Mouse (Mus musculus): ENCODE measurements around the gene March9.
A peak's percentile ranks its signal among the peaks of the same experiment; 100 is the strongest.
"Not testable (repeated sequence)": the region's sequence is repeated elsewhere in the genome, so short reads cannot be mapped to it uniquely, and the experiment has no call there.

Gene March9

DNA sequence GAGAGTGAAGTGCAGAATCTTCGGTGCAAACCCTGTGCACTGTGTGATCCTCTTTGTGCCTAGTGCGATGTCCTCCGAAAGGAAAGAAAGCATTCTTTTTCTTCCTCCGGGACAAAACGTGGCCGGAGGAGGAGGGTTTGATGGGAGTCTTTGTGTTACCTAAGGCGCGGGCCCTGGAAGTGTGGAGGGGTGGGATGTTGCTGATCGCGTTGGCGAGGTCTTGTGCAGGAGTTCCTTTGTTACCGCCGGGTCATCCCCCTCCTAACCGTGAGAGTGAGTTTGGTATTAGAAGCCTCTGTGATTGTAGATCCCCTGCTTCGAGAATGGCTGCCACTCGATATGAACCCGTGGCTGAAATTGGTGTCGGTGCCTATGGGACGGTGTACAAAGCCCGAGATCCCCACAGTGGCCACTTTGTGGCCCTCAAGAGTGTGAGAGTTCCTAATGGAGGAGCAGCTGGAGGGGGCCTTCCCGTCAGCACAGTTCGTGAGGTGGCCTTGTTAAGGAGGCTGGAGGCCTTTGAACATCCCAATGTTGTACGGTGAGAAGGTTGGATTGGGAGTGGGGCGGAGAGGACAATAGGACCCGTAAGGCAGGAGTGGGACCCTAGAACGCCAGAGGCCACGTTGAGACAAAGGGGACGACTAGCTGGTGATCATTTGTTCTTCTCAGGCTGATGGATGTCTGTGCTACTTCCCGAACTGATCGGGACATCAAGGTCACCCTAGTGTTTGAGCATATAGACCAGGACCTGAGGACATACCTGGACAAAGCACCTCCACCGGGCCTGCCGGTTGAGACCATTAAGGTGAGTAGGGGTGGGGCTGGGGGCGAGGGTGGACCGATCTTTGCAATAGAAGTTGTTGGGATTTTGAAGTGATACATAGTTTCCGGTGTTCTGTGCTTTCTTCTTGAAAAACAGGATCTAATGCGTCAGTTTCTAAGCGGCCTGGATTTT is 4.2 kb upstream of the March9 start:
- no peak for DNase-seq (ENCODE audit: low read depth in 2 of 2, low spot score in 2 of 2)

DNA sequence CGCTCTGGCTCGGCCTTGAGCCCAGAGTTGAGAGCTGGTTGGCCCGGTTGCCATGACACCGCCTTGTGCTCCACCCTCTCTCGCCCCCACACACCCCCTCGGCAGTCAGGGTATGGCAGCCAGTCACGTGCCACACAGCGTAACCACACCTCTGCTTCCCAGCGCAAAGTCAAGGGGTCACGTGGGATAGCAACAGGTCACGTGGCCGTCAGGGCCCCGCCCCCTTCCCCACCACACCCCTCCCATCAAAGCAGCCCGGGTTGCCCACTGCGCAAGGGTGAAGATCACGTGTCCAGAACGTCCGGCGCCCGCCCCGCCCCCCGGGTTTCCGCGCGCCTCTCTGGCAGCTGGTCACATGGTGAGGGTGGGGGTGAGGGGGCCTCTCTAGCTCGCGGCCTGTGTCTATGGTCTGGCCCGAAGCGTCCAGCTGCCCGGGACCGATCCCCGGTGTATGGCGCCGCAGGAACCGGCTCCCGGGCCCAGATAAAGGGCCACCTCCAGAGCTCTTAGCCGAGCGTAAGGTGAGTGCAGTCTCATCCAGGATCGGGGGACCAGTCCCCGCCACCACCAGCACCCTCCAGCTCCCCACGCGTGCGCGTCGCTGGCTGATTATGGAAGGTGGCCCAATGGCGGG is 3.4 kb upstream of the March9 start, which contains the start of gene Cdk4:
TSS of gene Cdk4 (plus strand) at position 296 of the 634 bp plus-strand sequence.
- DNase-seq (ENCODE audit: low read depth in 2 of 2, low spot score in 2 of 2) = peak; percentile 92 to 95

DNA sequence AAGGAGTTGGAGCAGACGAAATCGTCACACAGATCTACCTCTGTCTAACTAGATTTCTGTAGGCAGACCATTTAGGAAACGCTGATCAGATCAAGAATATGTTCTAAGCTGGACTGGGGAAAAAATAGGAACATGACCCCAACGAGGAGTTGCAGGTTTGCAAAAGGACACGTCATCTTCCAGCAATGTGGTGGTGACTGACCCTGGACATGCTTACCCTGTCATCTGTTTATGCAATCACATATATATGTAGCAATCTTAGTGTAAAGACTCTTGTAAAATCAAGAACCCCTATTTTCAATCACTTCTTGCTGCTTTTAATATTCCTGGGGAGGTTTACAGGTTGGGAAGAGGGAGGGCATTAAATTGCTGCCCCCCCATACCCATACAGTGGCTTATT is 2.5 kb upstream of the March9 start:
- DNase-seq (ENCODE audit: low read depth in 2 of 2, low spot score in 2 of 2) = no peak

DNA sequence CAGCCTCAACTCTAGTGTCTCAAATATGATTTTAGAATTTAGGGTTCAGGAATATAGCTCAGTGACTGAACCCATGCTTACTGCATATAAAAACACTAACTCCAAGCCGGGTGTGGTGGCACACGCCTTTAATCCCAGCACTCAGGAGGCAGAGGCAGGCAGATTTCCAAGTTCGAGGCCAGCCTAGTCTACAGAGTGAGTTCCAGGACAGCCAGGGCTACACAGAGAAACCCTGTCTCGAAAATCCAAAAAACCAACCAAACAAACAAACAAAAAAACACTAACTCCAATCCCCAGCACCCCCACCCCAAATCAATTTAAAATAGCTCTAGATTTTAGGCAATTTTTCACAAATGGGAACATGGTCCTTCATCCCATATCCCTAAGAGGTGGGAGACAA is 2.1 kb upstream of the March9 start:
- not testable (repeated sequence) for DNase-seq (ENCODE audit: low read depth in 2 of 2, low spot score in 2 of 2)

DNA sequence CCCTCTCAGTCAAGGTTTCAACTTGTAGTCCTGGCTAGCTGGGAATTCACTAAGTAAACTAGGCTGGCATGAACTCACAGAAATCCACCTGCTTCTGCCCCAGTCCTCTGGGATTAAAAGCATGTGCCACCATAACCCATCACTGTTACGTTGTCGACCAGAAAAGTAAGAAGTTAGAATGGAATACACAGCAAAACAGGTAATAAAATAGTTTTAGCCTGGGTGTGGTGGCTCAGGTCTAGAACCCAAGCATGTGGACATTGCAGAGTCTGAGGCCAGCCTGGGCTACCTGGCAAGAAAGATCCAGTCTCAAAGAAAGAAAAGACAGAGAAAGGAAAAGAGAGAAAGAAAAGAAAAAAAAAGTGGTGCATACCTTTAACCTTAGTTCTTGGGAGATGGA is 1.5 kb upstream of the March9 start:
- no peak for DNase-seq (ENCODE audit: low read depth in 2 of 2, low spot score in 2 of 2)

DNA sequence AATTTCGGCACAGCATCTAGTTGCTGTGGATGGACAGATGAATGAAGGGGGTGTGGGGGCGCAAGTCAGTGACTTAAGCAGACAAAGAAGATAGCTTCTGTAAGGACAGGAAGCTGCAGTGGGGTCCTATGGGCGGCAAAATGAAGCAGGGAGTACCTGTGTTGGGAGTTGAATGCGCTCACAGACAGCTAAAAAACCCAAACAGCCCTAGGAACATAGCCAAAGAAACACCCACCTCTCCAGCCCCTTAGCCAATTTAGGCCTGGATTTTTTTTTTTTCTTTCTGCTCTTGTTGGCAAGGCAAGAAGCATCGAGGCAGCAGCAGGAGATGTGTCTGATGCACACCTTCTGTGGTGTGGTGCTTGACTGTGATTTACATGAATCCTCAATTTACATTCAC is 1.1 kb upstream of the March9 start:
- DNase-seq (ENCODE audit: low read depth in 2 of 2, low spot score in 2 of 2) = no peak

DNA sequence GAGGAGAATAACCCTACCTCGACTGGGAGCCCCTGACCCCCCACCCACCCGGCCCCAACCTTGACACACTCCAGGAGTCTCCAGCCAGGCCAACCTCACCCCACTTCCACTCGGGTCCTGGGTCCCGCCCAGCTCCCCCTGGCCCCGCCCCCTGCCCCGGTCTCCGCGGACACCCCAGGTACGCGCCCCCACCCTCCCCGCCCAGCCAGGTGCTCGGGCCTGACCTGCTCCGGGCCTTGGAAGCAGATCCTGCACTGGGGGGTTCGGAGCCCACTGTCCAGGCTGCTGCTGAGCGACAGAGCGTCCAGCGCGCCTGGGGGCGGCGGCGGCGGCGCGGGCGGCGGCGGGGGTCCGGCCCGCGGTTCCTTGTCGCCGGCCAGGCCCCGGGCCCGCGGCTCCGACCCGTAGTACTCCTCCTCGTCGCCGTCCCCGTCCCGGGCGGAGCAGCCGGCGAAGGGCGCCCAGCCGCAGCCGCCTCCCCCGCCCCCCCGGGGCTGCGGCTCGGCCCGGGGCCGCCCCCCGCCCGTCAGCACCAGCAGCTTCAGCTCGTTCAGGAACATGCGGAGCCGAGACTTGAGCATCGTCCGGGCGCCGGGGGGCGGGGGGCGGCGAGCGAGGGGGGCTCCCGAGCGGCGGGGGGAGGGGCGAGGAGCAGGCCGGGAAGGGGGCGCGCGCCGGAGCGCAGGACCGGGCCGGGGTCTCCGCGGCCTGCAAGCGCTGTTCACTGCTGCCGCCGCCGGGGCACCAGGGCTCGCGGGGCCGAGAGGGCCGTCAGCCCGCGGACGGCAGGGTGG is 613 bp downstream of the March9 start:
- no peak for DNase-seq (ENCODE audit: low read depth in 2 of 2, low spot score in 2 of 2)

DNA sequence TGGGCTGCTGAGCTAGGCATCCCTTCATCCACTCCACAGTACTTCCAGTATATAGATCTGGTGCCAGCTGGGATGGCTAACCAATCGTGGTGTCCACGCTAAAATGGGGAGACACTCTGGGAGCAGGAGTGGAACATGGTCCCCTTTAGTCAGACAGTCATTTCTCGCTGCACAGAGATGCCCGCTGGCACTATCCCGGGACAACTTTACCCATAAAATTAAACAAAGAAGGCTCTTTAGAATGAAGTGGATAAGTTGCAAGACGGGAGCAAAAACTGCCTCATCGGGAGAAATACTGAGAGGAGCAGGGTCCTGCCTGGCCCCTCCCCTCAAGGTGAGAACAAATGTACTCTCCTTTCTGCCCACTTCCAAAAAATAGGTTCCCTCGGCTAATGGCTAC is 1.3 kb downstream of the March9 start:
- DNase-seq (ENCODE audit: low read depth in 2 of 2, low spot score in 2 of 2) = no peak

DNA sequence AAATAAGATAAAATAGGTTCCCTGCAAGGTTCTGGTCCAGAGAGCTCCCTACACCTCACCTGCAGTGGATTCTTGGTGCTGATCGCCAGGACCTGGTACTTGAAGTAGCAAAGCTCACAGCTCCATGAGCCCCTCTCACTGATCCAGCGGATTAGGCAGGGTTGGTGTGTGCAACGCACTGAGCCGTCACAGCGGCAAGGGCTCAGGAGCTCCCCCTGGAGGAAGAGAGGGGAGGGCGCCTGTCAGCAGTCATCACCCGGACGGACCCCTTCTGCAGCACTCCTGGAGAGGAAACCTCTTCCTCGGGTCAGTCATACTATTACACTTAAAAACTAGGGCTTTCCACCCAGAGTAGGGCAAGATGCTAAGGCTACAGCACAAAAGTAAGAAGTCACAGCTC is 1.8 kb downstream of the March9 start:
- DNase-seq (ENCODE audit: low read depth in 2 of 2, low spot score in 2 of 2) = peak; percentile 77 to 85

DNA sequence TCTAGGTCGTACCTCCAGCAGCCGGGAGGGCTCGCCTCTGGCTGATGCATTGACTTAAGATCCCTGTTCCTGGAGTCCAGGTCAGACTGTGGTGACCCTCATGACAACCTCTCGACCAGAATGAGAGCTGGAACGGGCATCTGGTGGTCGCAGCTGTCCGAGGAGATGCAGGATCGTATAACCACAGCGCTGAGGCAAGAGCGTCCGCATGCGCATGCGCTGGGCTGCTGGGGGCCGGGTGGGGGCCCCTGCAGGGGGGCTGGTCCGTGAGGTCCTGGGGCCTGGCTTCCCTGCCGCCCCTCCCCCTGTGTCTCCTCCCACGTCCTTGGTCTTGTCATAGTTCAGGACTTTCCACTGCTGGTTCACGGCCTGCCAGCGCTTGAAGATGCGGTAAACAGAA is 3.5 kb downstream of the March9 start:
- no peak for DNase-seq (ENCODE audit: low read depth in 2 of 2, low spot score in 2 of 2)

DNA sequence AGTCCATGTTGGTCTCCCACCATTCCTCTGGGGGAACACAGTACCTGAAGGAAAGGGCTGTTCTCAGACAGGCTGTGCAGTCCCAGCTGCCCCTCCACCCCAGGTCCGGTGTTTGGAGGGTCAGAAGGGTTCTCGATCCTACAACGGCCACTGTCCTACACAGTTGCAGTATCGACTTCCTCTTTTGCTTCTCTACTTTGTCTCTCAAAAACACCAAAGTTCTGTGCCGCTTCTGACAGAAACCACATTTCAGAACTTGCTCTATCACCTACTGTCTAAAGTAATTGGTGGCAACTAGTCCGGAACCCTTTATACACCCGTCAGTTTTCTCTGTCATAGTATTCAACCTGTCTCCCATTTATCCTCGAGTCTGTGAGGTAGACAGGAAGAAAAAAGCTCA is 4.6 kb downstream of the March9 start:
- DNase-seq (ENCODE audit: low read depth in 2 of 2, low spot score in 2 of 2) = no peak

DNA sequence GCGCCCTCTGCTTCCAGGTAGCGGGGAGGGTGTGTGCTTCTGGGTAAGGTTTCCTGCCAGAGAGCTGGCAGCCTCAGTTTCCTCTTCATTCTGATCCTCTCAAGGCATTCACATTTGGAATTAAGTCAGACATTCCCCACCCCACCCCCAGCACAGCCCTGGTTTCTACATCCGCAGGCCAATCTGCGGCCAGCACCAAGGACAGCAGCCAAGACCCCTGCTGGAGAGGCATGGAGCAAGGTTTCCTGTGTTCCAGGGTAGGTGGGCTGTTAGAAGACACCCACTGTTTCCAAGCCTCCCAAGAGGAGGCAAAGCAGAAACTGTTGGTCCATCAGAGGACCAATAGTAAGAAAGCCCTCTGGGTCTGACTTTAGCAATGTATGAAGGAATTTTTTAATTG is 5.3 kb downstream of the March9 start:
- no peak for DNase-seq (ENCODE audit: low read depth in 2 of 2, low spot score in 2 of 2)

DNA sequence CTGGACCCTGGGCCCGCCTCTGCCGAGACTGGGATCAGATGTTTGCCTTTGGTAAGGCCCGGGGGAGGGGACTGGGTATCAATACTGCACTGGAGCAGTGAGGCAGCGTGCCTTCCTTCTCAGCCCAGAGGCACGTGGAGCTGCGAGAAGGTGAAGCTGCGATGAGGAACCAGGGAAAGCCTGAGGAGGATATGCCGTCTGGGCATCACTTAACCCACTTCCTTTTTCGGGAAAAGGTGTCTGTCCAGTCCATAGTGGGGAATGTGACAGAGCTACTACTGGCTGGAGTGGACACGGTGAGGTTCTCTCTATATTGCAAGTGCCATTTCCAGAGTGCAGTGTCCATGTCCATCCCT is 9.9 kb downstream of the March9 start:
- DNase-seq (ENCODE audit: low read depth in 2 of 2, low spot score in 2 of 2) = no peak

DNA sequence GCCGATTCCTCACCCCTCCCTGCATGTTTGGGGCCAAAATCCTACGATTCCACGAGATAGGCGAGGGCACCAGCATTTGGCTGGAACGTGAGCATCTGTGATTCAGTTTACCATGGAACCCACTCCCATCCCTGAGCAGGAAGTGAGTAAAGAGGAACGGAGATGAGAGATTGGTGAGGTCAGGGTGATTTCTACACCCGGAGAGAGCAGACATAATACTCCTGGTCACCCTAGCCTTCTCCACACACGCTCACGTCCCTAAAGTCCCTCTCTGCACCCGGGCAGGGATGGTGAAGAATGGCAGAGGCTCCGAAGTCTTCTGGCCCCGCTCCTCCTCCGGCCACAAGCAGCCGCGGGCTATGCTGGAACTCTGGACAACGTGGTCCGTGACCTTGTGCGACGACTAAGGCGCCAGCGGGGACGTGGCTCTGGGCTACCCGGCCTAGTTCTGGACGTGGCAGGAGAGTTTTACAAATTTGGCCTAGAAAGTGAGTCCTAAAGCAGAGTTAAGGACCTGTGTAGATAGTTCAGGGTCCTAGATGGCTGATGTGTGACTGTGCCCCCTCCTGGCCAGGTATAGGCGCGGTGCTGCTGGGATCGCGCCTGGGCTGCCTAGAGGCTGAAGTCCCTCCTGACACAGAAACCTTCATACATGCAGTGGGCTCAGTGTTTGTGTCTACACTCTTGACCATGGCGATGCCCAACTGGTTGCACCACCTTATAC is 10.4 kb downstream of the March9 start:
- DNase-seq (ENCODE audit: low read depth in 2 of 2, low spot score in 2 of 2) = peak in 1 of 2 experiments; percentile 41

DNA sequence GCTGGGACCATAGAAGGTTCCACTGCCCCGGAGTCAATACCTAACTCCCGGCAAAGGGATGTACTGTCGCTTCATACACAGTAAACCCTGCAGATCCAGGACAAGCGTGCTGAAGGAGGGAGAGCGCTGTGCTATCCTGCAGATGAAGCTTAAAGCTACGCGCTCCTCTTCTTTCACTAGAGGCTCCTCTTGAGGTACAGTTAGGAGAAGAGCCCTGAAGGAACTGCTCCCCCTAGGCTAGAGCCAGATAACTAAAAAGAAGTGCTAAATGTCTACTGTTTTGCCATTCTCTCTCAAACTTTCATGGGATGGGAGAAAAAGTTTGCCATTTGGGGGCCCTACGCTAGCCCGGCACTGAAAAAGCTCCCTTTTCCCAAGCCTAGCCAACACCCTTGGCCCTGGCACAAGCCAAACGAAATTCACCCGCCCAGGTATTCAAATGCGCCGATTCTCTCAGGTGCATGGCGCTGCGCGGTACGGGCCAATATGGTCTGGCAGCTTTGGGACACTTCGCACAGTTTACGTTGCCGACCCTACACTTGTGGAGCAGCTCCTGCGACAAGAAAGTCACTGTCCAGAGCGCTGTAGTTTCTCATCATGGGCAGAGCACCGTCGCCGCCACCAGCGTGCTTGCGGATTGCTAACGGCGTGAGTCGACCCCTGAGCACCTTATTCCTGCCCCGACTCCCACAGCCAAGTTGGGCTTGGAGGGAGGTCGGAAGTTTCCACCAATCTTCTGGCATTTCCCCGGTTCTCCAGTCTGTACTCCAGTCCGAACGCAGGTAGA is 11.2 kb downstream of the March9 start:
- DNase-seq (ENCODE audit: low read depth in 2 of 2, low spot score in 2 of 2) = no peak

DNA sequence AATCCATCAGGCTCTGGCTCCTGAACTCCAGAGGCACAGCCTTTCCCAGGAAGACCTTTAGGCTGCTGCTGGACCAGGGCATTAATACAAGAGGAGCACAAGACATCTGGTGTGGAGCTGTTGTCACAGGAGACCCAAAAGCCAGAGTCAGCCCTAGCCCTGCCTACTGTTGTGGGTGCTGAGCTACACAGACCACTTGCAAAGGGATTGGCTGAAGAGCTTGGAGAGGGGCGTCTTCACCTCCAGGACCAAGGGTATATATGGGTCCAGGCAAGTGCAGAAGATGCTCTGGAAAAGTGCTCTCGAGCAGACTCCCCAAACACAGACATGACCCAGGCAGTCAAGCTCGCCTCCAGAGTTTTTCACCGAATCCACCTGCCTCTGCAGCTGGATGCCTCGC is 12.0 kb downstream of the March9 start, which contains the start of gene Cyp27b1:
TSS of gene Cyp27b1 (plus strand) at position 297 of the 400 bp plus-strand sequence.
- DNase-seq (ENCODE audit: low read depth in 2 of 2, low spot score in 2 of 2) = no peak

DNA sequence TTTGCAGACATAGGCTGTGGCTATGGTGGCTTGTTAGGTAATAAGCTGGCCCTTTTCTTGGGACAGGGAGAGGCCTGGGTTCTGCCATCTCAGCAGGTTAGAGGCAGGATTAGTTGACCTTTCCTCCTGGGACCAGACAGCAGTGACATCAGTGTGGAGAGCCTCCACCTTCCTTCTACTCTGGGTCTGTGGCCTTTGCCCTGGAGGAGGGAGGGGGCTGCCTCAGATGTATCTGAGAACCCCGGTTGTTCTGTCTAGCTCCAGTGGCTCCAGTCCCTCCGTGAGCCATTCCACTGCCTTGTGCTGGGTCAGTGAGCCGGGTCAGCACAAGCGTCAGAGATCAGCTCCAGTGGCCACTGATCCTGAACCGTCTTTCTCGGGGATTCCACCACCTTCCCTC is 16.8 kb downstream of the March9 start:
- DNase-seq (ENCODE audit: low read depth in 2 of 2, low spot score in 2 of 2) = no peak

DNA sequence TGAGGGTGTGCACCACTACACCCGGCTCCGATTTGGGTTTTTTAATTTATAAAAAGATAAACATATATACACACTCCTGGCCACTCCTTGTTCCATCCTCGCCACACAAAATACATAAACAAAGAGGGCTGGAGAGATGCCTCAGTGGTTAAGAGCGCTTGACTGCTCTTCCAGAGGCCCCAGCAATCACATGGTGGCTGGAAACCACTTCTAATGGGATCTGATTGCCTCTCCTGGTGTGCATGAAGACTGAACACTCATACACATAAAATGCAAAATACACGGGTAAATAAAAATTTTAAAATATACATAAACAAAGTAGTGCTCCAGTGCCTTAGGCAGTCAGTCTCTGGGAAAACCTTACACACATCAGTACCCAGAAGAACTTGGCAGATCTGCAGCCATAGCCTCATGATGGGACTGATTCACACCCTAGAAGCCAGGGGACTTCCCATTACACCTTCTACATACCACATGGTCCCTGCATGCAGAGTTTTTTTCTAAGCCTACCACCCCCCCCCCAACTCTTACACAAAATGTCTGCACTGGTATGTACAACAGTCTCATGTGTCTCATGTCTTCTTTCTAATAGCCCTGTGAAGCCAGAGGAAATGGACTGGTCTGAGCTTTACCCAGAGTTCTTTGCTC is 17.4 kb downstream of the March9 start:
- no peak for DNase-seq (ENCODE audit: low read depth in 2 of 2, low spot score in 2 of 2)

DNA sequence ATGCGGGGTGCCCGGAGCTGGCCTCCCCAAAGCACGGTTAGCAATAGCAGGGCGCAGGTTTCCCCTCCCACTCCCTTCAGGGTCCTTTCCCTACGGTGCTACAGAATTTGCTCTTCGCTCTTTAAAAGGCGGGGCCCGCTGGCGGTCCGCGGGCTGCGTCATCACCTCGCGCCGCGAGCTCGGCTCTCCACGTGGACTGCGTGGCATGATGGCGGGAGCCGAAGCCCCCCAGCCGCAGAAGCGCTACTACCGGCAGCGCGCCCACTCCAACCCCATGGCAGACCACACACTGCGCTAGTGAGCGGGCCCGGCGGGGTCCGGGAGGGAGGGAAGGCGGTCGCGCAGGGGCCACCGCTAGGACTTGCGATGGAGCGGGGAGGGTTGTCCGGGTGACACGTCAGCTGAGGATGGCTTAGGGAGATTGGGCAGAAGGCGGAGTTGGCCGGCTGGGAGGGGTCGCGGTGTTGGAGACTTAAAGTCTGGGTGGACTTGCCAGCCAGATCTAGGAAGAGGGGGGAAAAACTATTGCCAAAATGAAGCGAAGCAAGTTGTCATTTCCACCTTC is 18.1 kb downstream of the March9 start:
- peak; percentile 75 to 85 for DNase-seq (ENCODE audit: low read depth in 2 of 2, low spot score in 2 of 2)
